Mouse (Mus musculus) intestine, postnatal 0 days (tissue): ENCODE data around the gene Tmprss11b. TPM values are rescaled to one million over a fixed set of nuclear protein-coding genes. Genes with fewer than 3 reads are reported as not detected.

Source experiments
- ATAC-seq: fragments of 200-750 bp; cut with Nextera tagmentation; 2 replicates; pipeline ENCODE4 v1.8.0; 2017; ENCODE audit warnings: mild to moderate bottlenecking, moderate TSS enrichment, moderate library complexity
- H3K27ac ChIP-seq: fragments of 300-500 bp; sonication (generic); 2 replicates; pipeline ENCODE4 v1.5.1; 2014; ENCODE audit warnings: mild to moderate bottlenecking, low read depth, low read length, moderate library complexity
- H3K27me3 ChIP-seq: fragments of 300-500 bp; sonication (generic); replicated peaks from 2 replicates; pipeline ENCODE4 v1.6.1; 2014; ENCODE audit warnings: low read length, mixed read lengths; ENCODE audit not compliant: control insufficient read depth, insufficient read depth
- H3K36me3 ChIP-seq: fragments of 300-500 bp; sonication (generic); 2 replicates; pipeline ENCODE4 v1.6.1; 2014; ENCODE audit warnings: mild to moderate bottlenecking, moderate library complexity; ENCODE audit not compliant: control insufficient read depth, insufficient read depth
- H3K4me1 ChIP-seq: fragments of 300-500 bp; sonication (generic); replicated peaks from 2 replicates; pipeline ENCODE4 v1.6.1; 2014; ENCODE audit warnings: antibody characterized with exemption, low read length, mixed read lengths; ENCODE audit not compliant: control insufficient read depth, insufficient read depth
- H3K4me2 ChIP-seq: fragments of 300-500 bp; sonication (generic); replicated peaks from 2 replicates; pipeline ENCODE4 v1.6.1; 2014; ENCODE audit warnings: low read depth, mild to moderate bottlenecking, moderate library complexity
- H3K4me3 ChIP-seq: fragments of 300-500 bp; sonication (generic); 2 replicates; pipeline ENCODE4 v1.5.1; 2014; ENCODE audit warnings: low read depth, low read length
- H3K9ac ChIP-seq: fragments of 300-500 bp; sonication (generic); 2 replicates; pipeline ENCODE4 v1.6.1; 2014; ENCODE audit warnings: mild to moderate bottlenecking, low read depth, low read length
- H3K9me3 ChIP-seq: fragments of 300-500 bp; sonication (generic); 2 replicates; pipeline ENCODE4 v1.6.1; 2016; ENCODE audit warnings: mixed run types; ENCODE audit not compliant: control insufficient read depth
- CTCF ChIP-seq: sonication (generic); IDR thresholded peaks from 2 replicates; pipeline ENCODE4 v1.5.1; 2016; ENCODE audit warnings: low read depth, mild to moderate bottlenecking, control low read depth, antibody characterized with exemption, moderate library complexity
- WGBS: fragments of 180-500 bp; shearing (Covaris S2); extraction: QIAGEN DNeasy Blood & Tissue Kit; methylation state at CpG from one replicate; pipeline ENCODE4 v1.1.7; 2014; 5-methylcytosine and 5-hydroxymethylcytosine counted together
- polyA plus RNA-seq: library from polyadenylated mRNA; unstranded; fragments of >200 nt; fragmentation: Nextera tagmentation; extraction: Ambion mirVana; gene quantifications from 2 replicates; pipeline ENCODE4 v1.2.1, GENCODE M21; 2015

The Tmprss11b gene
- not detected in 2 replicates for polyA plus RNA-seq

DNA sequence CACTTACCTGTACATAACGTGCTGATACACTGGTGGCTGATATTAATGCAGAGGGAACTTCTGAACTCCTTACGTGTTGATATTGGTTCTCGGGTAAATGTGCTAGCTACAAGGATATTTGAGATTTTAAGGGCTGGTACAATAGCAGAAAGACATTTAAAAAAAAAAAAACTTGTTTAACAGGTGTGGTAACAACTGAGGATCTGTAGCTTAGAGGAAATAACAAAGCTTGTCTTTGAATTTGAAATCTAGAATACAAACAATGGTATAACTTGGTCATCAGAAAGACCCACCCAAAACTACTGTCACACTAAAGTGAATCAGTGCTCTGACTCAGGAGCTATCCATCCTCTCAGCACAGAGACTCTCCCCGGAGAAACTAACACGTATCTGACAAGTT is at the start of gene Tmprss11b:
Tmprss11b (minus strand) TSS at position 101 of the 400 bp plus-strand sequence.
- Histone ChIP-seq H3K4me3 (no peak within 1 kb of the TSS), H3K9ac (no peak within 1 kb of the TSS), H3K9me3 (no peaks in the 10 kb centered on the region), H3K4me2 (no peak within 1 kb of the TSS), H3K27ac (no peak within 1 kb of the TSS), H3K4me1 (no peaks in the 10 kb centered on the region), H3K27me3 (no peaks in the 10 kb centered on the region), H3K36me3 (no peaks in the 10 kb centered on the region)
- no peak for TF ChIP-seq CTCF
- WGBS: 70% methylated on average over 5 of the region's 5 CpGs
- ATAC-seq: no peak

DNA sequence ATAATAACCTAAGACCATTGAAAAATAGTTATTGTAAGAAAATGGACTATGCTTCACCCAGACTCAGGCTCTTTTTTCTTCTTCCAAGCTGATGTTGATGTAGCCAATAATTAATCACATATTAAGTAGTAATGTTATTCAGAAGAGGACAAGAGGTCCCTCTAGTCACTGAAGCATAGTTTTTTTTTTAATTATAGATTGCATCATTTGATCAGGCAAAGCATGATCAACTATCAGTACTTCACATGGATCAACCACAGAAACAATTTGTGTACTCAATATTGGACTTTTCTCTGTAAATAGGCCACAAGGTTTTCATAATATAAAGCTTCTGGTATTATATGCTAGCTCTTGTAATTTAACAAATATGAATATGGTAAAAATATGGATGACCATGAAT is 48.9 kb upstream of the Tmprss11b start:
- H3K9me3 ChIP-seq: no peaks in the 10 kb centered on the region
- no peak overlapping the region for H3K27ac ChIP-seq
- no peak overlapping the region for H3K4me3 ChIP-seq
- no peak for ATAC-seq
- no peaks in the 10 kb centered on the region for H3K4me1 ChIP-seq
- H3K4me2 ChIP-seq: no peak overlapping the region
- H3K27me3 ChIP-seq: no peaks in the 10 kb centered on the region
- H3K9ac ChIP-seq: no peak overlapping the region
- no peaks in the 10 kb centered on the region for H3K36me3 ChIP-seq
- no peak for TF ChIP-seq CTCF

DNA sequence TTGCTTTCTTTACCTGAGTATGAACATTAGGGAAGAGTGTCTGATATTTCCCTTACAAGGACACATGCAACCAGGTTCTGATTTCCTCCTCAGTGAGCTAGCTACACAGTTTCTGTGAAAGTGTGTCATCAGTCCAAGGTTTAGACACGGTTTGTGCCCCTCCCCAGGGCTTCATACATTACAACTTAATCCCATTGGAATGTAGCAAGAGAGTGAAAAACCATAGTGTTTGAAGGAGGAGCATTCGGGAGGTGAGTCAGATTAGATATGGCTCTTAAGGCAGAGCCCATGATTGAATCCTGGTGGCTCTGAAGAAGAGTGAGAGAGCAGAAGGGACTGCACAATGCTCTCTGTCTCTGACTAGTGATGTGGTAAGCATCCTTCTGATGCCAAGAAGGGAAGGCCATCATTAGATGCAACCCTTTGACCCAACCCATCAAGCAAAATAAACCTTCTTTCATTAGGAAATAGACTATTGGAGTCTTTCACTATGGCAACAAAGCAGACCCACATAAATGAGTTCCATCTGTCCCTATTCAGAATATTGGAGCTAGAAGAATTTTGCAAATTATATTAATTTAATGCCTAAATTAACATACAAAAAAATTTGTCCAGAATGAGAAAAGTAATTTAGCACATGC is 46.8 kb upstream of the Tmprss11b start:
- H3K27me3 ChIP-seq: no peaks in the 10 kb centered on the region
- no peak for ATAC-seq
- no peaks in the 10 kb centered on the region for H3K9me3 ChIP-seq
- no peak overlapping the region for H3K9ac ChIP-seq
- H3K36me3 ChIP-seq: no peaks in the 10 kb centered on the region
- WGBS: 33% methylated on average over 2 of the region's 2 CpGs
- H3K4me3 ChIP-seq: no peak overlapping the region
- H3K27ac ChIP-seq: no peak overlapping the region
- TF ChIP-seq CTCF: no peak
- no peaks in the 10 kb centered on the region for H3K4me1 ChIP-seq
- no peak overlapping the region for H3K4me2 ChIP-seq

GRCm38 (mm10) chr5:86714967-86715366 is 38.8 kb upstream of the Tmprss11b start:
- Histone ChIP-seq H3K9me3 (no peaks in the 10 kb centered on the region), H3K36me3 (no peaks in the 10 kb centered on the region), H3K27ac (no peak overlapping the region), H3K4me3 (no peak overlapping the region), H3K4me2 (no peak overlapping the region), H3K27me3 (no peaks in the 10 kb centered on the region), H3K4me1 (no peaks in the 10 kb centered on the region), H3K9ac (no peak overlapping the region)
- TF ChIP-seq CTCF: no peak
- peak; percentile 10; the same call in 1 of the 2 replicates for ATAC-seq
- WGBS: 32% methylated on average over 2 of the region's 2 CpGs

DNA sequence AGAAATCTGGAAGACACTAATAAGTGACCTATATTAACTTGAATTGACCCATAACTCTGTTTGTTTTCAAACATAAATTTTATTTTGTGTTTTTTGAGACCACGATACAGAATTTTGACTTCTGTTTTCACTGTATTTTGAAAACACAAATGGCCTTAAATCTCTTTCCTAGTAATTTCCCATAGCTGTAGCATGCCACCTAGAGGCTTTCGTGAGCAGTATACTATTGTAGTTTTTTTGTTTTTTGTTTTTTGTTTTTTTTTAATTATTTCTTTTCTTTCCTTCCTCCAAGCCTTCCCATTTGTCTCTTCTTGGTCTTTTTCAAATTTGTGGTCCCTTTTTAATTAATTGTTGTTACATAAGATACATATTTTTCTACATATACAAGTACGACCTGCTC is 28.8 kb upstream of the Tmprss11b start:
- 0 out of 2 replicates have a peak, but pooled peaks have one; percentile 7 for TF ChIP-seq CTCF
- 86% methylated on average over 3 of the region's 3 CpGs for WGBS
- Histone ChIP-seq H3K4me1 (no peaks in the 10 kb centered on the region), H3K9me3 (no peaks in the 10 kb centered on the region), H3K9ac (no peak overlapping the region), H3K4me3 (no peak overlapping the region), H3K36me3 (no peaks in the 10 kb centered on the region), H3K4me2 (no peak overlapping the region), H3K27me3 (no peaks in the 10 kb centered on the region), H3K27ac (no peak overlapping the region)
- ATAC-seq: no peak

DNA sequence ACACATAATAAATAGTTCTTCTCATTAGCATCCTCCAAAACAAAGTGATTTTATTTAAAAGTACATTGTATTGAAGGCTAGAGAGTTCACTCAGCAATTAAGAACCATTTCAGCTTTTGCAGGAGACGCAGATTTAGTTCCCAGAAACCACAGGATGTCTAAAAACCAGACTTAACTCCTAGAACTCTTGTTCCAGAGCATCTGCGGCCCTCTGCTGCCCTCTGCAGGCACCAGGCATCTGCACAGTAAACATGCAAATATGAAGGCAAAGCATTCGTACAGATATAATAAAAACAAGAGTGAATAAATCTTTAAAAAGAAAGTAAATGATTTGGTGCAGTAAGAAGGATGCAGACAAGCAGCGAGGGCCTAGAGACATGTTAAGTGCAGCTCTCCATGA is 8.5 kb upstream of the Tmprss11b start:
- Histone ChIP-seq H3K4me1 (no peaks in the 10 kb centered on the region), H3K4me2 (no peak overlapping the region), H3K36me3 (no peaks in the 10 kb centered on the region), H3K9me3 (no peaks in the 10 kb centered on the region), H3K27me3 (no peaks in the 10 kb centered on the region), H3K27ac (no peak overlapping the region), H3K9ac (no peak overlapping the region), H3K4me3 (no peak overlapping the region)
- peak; percentile 77 for TF ChIP-seq CTCF
- WGBS: 58% methylated on average over 4 of the region's 4 CpGs
- no peak for ATAC-seq
